Mouse (Mus musculus): ENCODE results near the gene Vps53. TPM values are rescaled to one million over a fixed set of nuclear protein-coding genes. Genes with fewer than 3 reads are reported as not detected.
A peak's percentile ranks its signal among the peaks of the same experiment; 100 is the strongest.

Gene Vps53
- polyA plus RNA-seq, 1 experiment from 2014 or later = 52.8 TPM

DNA sequence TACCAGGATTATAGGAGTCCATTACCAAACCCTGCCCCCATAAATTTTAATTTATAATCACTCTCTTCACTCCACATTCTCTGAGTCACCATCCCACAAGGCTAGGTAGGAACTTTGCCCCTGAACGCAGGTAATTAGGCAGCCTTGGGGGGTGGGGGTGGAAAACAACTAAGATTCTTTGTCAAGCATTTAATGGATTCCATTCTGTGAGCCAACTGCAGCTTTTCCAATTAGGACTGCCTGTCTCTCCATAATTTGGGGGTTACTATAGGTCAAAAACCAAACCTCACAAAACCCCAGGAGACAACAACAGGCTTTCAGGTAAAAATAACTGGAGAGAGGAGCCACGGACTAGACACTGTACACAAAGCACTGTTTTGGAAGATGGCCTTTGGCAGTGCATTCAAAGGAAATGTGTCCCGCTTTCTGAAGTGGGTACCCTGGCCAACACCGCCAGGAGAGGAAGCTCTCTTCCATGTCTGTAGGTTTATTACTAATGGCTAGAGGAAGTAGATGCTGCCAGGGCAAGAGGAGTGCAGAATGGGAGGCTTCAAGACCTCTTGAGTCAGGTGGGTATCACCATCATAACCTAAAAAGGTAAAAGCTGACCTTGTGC is 138.6 kb downstream of the Vps53 start:
- WGBS = 87% methylated on average over 4 of the region's 4 CpGs
- Histone ChIP-seq H3K9me3 (no peaks in the 10 kb centered on the region), H3K9ac (replicated peaks) (no peak overlapping the region), H3K27me3 (no peaks in the 10 kb centered on the region), H3K36me3 (peaks cover 6% of the 10 kb centered on the region; the same call in 1 of the 2 replicates), H3K4me3 (no peak overlapping the region), H3K4me2 (replicated peaks) (no peak overlapping the region), H3K27ac (replicated peaks) (no peak overlapping the region), H3K4me1 (peaks cover 10% of the 10 kb centered on the region)
- no peak for ATAC-seq (ENCODE audit: low FRiP score, low read depth)

GRCm38 (mm10) chr11:76040106-76040505 is 139.3 kb downstream of the Vps53 start:
- no peaks in the 10 kb centered on the region for H3K27me3 ChIP-seq
- no peaks in the 10 kb centered on the region for H3K9me3 ChIP-seq
- H3K36me3 ChIP-seq = peaks cover under 1% of the 10 kb centered on the region; the same call in 1 of the 2 replicates
- H3K4me2 ChIP-seq (replicated peaks) = no peak overlapping the region
- no peak overlapping the region for H3K9ac ChIP-seq (replicated peaks)
- no peak for ATAC-seq (ENCODE audit: low FRiP score, low read depth)
- 86% methylated on average over 8 of the region's 8 CpGs for WGBS
- H3K4me3 ChIP-seq = no peak overlapping the region
- peaks cover 10% of the 10 kb centered on the region for H3K4me1 ChIP-seq
- H3K27ac ChIP-seq (replicated peaks) = no peak overlapping the region

- no peak for ATAC-seq (ENCODE audit: low FRiP score, low read depth)
- 85% methylated on average over 3 of the region's 3 CpGs for WGBS
These were observed 140.0 kb downstream of the Vps53 start for GRCm38 (mm10) chr11:76039271-76040053.

GRCm38 (mm10) chr11:76037581-76038294 is 141.7 kb downstream of the Vps53 start:
- Histone ChIP-seq H3K36me3 (no peaks in the 10 kb centered on the region), H3K9ac (replicated peaks) (no peak overlapping the region), H3K4me1 (no peaks in the 10 kb centered on the region), H3K4me3 (no peak overlapping the region), H3K27me3 (no peaks in the 10 kb centered on the region), H3K9me3 (no peaks in the 10 kb centered on the region), H3K27ac (replicated peaks) (no peak overlapping the region), H3K4me2 (replicated peaks) (no peak overlapping the region)
- 61% methylated on average over 6 of the region's 6 CpGs for WGBS
- ATAC-seq (ENCODE audit: low FRiP score, low read depth) = no peak

More at GRCm38 (mm10) chr11:76039271-76040053, 140.0 kb downstream of the Vps53 start:
- Histone ChIP-seq H3K27me3 (no peaks in the 10 kb centered on the region), H3K36me3 (no peaks in the 10 kb centered on the region), H3K4me2 (replicated peaks) (no peak overlapping the region), H3K9ac (replicated peaks) (no peak overlapping the region), H3K4me3 (no peak overlapping the region), H3K9me3 (no peaks in the 10 kb centered on the region), H3K27ac (replicated peaks) (no peak overlapping the region), H3K4me1 (peaks cover 5% of the 10 kb centered on the region; the same call in 1 of the 2 replicates)

GRCm38 (mm10) chr11:76035182-76035581 is 144.3 kb downstream of the Vps53 start:
- 89% methylated on average over 8 of the region's 8 CpGs for WGBS
- Histone ChIP-seq H3K4me1 (no peaks in the 10 kb centered on the region), H3K9ac (replicated peaks) (no peak overlapping the region), H3K4me3 (no peak overlapping the region), H3K27ac (replicated peaks) (no peak overlapping the region), H3K36me3 (no peaks in the 10 kb centered on the region), H3K27me3 (no peaks in the 10 kb centered on the region; the same call in 1 of the 2 replicates), H3K9me3 (no peaks in the 10 kb centered on the region), H3K4me2 (replicated peaks) (no peak overlapping the region)
- no peak for ATAC-seq (ENCODE audit: low FRiP score, low read depth)

DNA sequence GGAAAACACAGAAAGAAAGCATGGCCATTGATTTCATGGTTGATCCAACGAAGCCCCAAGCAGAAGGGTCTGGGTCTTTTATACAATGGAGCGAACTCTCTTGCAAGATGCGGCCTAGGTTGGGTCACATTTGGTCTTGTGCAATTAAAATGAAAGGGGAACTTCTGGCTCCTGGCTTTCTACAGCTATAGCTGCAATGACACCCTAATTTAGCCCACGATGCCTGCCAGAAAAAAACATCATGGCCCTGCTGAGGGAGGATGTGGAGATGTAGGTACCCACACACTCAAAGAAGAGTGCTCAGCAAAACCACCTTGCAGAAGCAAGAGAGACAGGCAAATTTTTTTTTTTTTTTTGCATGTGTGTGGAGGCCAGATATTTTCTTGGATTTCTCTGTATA is 145.6 kb downstream of the Vps53 start:
- no peak overlapping the region for H3K4me3 ChIP-seq
- H3K4me2 ChIP-seq (replicated peaks) = no peak overlapping the region
- ATAC-seq (ENCODE audit: low FRiP score, low read depth) = no peak
- no peaks in the 10 kb centered on the region for H3K36me3 ChIP-seq
- no peaks in the 10 kb centered on the region for H3K4me1 ChIP-seq
- H3K27me3 ChIP-seq = peaks cover 8% of the 10 kb centered on the region
- H3K9ac ChIP-seq (replicated peaks) = no peak overlapping the region
- no peaks in the 10 kb centered on the region for H3K9me3 ChIP-seq
- WGBS = 79% methylated on average over 4 of the region's 4 CpGs
- H3K27ac ChIP-seq (replicated peaks) = no peak overlapping the region

- Histone ChIP-seq H3K4me3 (no peak overlapping the region), H3K9me3 (no peaks in the 10 kb centered on the region), H3K36me3 (no peaks in the 10 kb centered on the region), H3K4me1 (no peaks in the 10 kb centered on the region), H3K27me3 (peaks cover 11% of the 10 kb centered on the region), H3K4me2 (replicated peaks) (no peak overlapping the region), H3K27ac (replicated peaks) (no peak overlapping the region), H3K9ac (replicated peaks) (no peak overlapping the region)
- WGBS = 81% methylated on average over 6 of the region's 6 CpGs
- ATAC-seq (ENCODE audit: low FRiP score, low read depth) = no peak
These were observed 146.1 kb downstream of the Vps53 start for GRCm38 (mm10) chr11:76033359-76033758.

GRCm38 (mm10) chr11:76028072-76028465 is 151.4 kb downstream of the Vps53 start:
- Histone ChIP-seq H3K27ac (replicated peaks) (no peak overlapping the region), H3K36me3 (no peaks in the 10 kb centered on the region), H3K9ac (replicated peaks) (peak overlapping the region; percentile 68), H3K27me3 (peaks cover 41% of the 10 kb centered on the region), H3K4me1 (peaks cover 21% of the 10 kb centered on the region), H3K4me2 (replicated peaks) (peak overlapping the region; percentile 92), H3K4me3 (peak overlapping the region; percentile 66), H3K9me3 (no peaks in the 10 kb centered on the region)
- peak; percentile 47 for ATAC-seq (ENCODE audit: low FRiP score, low read depth)
- WGBS = 2% methylated on average over 10 of the region's 14 CpGs

- Histone ChIP-seq H3K4me3 (peak within 1 kb of the TSS; percentile 66), H3K4me1 (peaks cover 21% of the 10 kb centered on the region), H3K4me2 (replicated peaks) (peak within 1 kb of the TSS; percentile 92), H3K27ac (replicated peaks) (peak within 1 kb of the TSS; percentile 39; the same call in 1 of the 2 replicates), H3K36me3 (no peaks in the 10 kb centered on the region), H3K27me3 (peaks cover 41% of the 10 kb centered on the region), H3K9ac (replicated peaks) (peak within 1 kb of the TSS; percentile 68), H3K9me3 (no peaks in the 10 kb centered on the region)
- WGBS = 1% methylated on average over 73 of the region's 112 CpGs
- ATAC-seq (ENCODE audit: low FRiP score, low read depth) = peak; percentile 91
These were observed 152.0 kb downstream of the Vps53 start, which contains the start of gene Rflnb for GRCm38 (mm10) chr11:76027139-76028071. Gene Rflnb (minus strand): TSS chr11:76027782.

DNA sequence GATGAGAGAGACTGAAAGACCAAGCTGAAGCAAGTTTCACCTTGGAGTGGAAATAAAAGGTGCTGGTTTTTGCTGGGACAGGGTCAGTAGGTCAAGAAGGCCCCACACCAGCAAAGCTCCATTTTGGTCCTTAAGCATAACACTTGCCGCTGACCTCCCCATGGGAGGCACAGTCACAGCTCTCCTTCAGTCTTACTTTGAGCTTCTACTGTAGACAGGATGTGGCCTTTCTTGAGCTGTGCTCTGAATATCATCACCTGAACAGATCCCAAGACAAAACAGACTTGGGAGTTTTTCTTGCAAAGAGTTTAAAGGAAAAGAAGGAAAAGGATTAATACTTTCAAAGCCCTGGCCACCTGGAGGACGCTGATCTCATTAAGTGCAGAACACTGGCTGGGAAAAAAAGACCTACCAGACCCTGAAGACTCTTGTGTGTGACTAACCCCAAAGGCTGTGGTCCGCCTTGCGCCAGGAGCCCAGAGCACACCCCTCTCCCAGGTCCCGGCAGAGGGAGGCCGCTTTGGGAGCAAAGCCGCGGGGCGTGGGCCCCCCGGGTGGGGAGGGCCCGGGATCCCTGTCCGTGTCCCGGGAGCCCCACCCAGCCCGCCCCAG is 152.8 kb downstream of the Vps53 start:
- peak overlapping the region; percentile 92 for H3K4me2 ChIP-seq (replicated peaks)
- H3K27ac ChIP-seq (replicated peaks) = no peak overlapping the region
- no peaks in the 10 kb centered on the region for H3K9me3 ChIP-seq
- no peaks in the 10 kb centered on the region for H3K36me3 ChIP-seq
- H3K9ac ChIP-seq (replicated peaks) = peak overlapping the region; percentile 68
- peaks cover 21% of the 10 kb centered on the region for H3K4me1 ChIP-seq
- H3K4me3 ChIP-seq = peak overlapping the region; percentile 66
- H3K27me3 ChIP-seq = peaks cover 41% of the 10 kb centered on the region
- ATAC-seq (ENCODE audit: low FRiP score, low read depth) = peak; percentile 16; the same call in 1 of the 2 replicates
- 3% methylated on average over 12 of the region's 14 CpGs for WGBS

DNA sequence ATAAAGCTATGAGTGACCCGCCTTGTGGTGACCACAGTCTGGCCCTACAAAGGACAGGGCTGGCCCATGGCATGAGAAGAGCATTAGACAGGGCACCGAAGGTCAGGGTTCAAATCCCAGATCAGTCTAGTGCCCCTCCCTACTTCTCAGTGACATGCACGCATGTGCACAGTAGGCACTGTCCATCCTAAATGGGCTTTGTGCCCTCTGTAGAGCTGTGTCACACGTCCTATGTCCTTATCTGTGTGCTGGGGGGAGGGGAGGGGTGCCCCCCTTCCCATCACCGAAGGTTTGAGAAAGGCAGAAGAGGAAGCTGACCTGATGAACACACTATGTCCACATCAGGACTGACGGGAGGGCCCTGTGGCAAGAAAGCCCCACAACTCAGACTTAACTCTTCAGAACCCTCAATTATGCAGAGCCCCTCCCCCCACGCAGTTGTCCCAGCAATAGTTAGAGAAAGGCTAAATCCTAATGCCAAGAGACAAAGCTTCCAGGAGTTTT is 154.3 kb downstream of the Vps53 start:
- Histone ChIP-seq H3K27me3 (peaks cover 41% of the 10 kb centered on the region), H3K36me3 (no peaks in the 10 kb centered on the region), H3K9ac (replicated peaks) (no peak overlapping the region), H3K27ac (replicated peaks) (no peak overlapping the region), H3K4me3 (no peak overlapping the region), H3K9me3 (no peaks in the 10 kb centered on the region), H3K4me1 (peaks cover 21% of the 10 kb centered on the region), H3K4me2 (replicated peaks) (no peak overlapping the region)
- 51% methylated on average over 7 of the region's 7 CpGs for WGBS
- no peak for ATAC-seq (ENCODE audit: low FRiP score, low read depth)
